Mouse (Mus musculus): ENCODE measurements around the gene Dph1.

The Dph1 gene

GRCm38 (mm10) chr11:75190905-75191441, at the start of gene Dph1:
Gene Dph1, minus strand, starts transcription at chr11:75191241.
- in situ Hi-C loops (cut with MseI, MboI), result loop anchor here (5.0 kb wide), 1 partner anchor 101 kb away; no protein-coding TSS in a partner anchor

- in situ Hi-C loops (cut with MseI, MboI), result no loop called here
Observed at GRCm38 (mm10) chr11:75240158-75240934, 49.3 kb upstream of the Dph1 start.

GRCm38 (mm10) chr11:75234745-75235144, 43.7 kb upstream of the Dph1 start:
- in situ Hi-C loops (cut with MseI, MboI), result loop anchor here in 1 of 2 experiments (5.0 kb wide), 1 partner anchor 37 kb away; no protein-coding TSS in a partner anchor

GRCm38 (mm10) chr11:75232434-75232833, 41.4 kb upstream of the Dph1 start:
- in situ Hi-C loops (cut with MseI, MboI), result loop anchor here in 1 of 2 experiments (5.0 kb wide), 1 partner anchor 35 kb away; no protein-coding TSS in a partner anchor

- in situ Hi-C loops (cut with MseI, MboI), result loop anchor here in 1 of 2 experiments (5.0 kb wide), 1 partner anchor 34 kb away; no protein-coding TSS in a partner anchor
Observed at GRCm38 (mm10) chr11:75231756-75232155, 40.7 kb upstream of the Dph1 start.

- in situ Hi-C loops (cut with MseI, MboI), result loop anchor here in 1 of 2 experiments (5.0 kb wide), 1 partner anchor 33 kb away; no protein-coding TSS in a partner anchor
Observed at GRCm38 (mm10) chr11:75230272-75230760, 39.3 kb upstream of the Dph1 start.

GRCm38 (mm10) chr11:75229289-75229688, 38.2 kb upstream of the Dph1 start:
- in situ Hi-C loops (cut with MseI, MboI), result no loop called here

GRCm38 (mm10) chr11:75227632-75228031, 36.6 kb upstream of the Dph1 start:
- in situ Hi-C loops (cut with MseI, MboI), result no loop called here

- in situ Hi-C loops (cut with MseI, MboI), result no loop called here
Observed at GRCm38 (mm10) chr11:75224835-75225234, 33.8 kb upstream of the Dph1 start.

GRCm38 (mm10) chr11:75224062-75224461, 33.0 kb upstream of the Dph1 start:
- in situ Hi-C loops (cut with MseI, MboI), result no loop called here

GRCm38 (mm10) chr11:75220517-75221145, 29.6 kb upstream of the Dph1 start:
- in situ Hi-C loops (cut with MseI, MboI), result no loop called here

GRCm38 (mm10) chr11:75220115-75220514, 29.1 kb upstream of the Dph1 start:
- in situ Hi-C loops (cut with MseI, MboI), result no loop called here

- in situ Hi-C loops (cut with MseI, MboI), result no loop called here
Observed at GRCm38 (mm10) chr11:75214081-75214950, 23.3 kb upstream of the Dph1 start.

GRCm38 (mm10) chr11:75213372-75214080, 22.5 kb upstream of the Dph1 start:
- in situ Hi-C loops (cut with MseI, MboI), result no loop called here

- in situ Hi-C loops (cut with MseI, MboI), result no loop called here
Observed at GRCm38 (mm10) chr11:75212876-75213275, 21.8 kb upstream of the Dph1 start.

GRCm38 (mm10) chr11:75212031-75212667, 21.1 kb upstream of the Dph1 start:
- in situ Hi-C loops (cut with MseI, MboI), result no loop called here

- in situ Hi-C loops (cut with MseI, MboI), result no loop called here
Observed at GRCm38 (mm10) chr11:75210755-75211154, 19.7 kb upstream of the Dph1 start.

GRCm38 (mm10) chr11:75210093-75210492, 19.1 kb upstream of the Dph1 start:
- in situ Hi-C loops (cut with MseI, MboI), result no loop called here

GRCm38 (mm10) chr11:75209363-75209762, 18.3 kb upstream of the Dph1 start:
- in situ Hi-C loops (cut with MseI, MboI), result no loop called here

GRCm38 (mm10) chr11:75206347-75206746, 15.3 kb upstream of the Dph1 start:
- in situ Hi-C loops (cut with MseI, MboI), result no loop called here
